Mouse (Mus musculus): ENCODE data around the gene Gm13030. TPM values are rescaled to one million over a fixed set of nuclear protein-coding genes. Genes with fewer than 3 reads are reported as not detected.
"Not testable (repeated sequence)": the region's sequence is repeated elsewhere in the genome, so short reads cannot be mapped to it uniquely, and the experiment has no call there.

Gm13030 gene
- not detected for total RNA-seq (2022)

- no peak for DNase-seq (ENCODE audit: low spot score in 2 of 2)
Measured at GRCm38 (mm10) chr4:138873864-138874263, at the start of gene Gm13030. Gene Gm13030, minus strand, starts transcription at chr4:138873964.

DNA sequence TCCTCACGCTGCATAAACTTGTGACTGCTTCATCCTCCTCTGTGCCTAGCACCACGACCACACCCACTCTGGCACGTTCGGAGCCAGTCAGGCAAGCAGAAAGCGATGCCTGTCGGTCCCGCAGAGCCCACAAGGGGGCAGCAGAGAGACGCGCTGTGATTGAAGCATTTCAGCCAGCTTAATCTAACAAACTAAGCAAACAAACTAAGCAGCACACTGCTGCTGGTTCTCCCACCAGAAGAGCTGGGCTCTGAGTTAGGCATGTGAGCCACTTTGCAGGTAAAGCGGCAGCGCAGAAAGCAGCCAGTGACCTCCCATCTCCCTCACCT lies 48.3 kb upstream of the Gm13030 start:
- DNase-seq (ENCODE audit: low spot score in 2 of 2) = peak; percentile 92 to 99

DNA sequence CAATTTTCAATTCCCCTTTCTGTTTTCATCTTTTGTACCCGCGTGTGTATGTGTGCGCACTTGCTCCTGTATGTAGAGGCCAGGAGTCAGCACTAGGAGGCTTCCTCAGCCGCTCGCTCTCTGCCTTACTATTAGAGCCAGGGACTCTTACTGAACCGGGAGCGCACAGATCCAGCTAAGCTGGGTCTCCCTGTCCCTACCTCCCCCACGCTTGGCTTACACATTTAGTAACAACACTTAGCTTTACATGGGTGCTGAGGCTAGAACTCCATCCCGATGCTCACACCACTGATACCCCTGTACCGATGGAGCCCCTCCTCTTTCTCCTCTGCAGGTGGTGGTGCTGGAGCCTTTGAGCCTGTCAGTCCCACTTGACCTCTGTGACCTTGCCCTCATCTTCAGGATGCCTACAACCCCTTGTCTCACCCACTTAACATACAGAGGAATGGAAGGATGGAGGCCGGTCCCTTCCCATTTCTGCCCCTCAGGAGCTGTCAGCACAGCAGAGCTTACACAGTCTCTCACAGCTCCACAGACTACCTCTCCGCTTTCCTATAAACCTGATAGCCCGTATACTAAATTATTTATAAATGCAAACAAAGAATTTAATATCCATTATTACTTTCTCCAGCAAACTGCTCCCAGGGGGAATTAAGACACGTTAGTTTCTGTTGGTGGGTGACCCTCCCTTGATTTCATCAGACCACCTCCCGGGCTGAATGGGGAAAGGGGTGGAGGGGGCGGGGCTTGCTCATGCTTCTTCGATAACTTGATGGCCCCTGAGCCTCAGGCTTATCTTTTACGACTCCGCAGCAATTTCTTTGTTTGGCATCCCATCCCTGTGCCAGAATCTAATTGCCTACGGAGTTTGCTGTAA lies 47.7 kb upstream of the Gm13030 start:
- DNase-seq (ENCODE audit: low spot score in 2 of 2) = no peak

- no peak for DNase-seq (ENCODE audit: low spot score in 2 of 2)
Measured at GRCm38 (mm10) chr4:138917282-138917681, 43.5 kb upstream of the Gm13030 start.

DNA sequence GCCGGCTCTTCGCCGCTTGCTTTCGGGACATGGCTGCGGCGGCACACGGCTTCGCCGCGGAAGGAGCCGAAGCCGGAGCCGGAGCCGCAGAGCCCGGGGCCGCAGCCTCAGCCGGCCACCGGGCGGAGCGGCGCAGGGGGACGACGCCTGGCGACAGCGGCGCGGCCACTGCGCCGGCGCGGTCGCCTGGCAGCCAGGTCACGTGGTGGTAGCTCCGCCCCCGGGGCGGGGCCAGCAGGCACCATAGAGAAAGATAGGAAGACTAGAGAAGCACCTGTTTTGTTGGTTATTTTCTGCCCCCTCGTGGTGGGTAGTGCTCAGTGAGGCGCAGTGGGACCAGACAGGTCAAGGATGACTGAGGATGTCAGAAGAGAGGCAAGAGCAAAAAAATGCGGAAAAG lies 40.0 kb upstream of the Gm13030 start, which contains the start of gene Otud3:
Otud3 (minus strand) TSS at position 149 of the 400 bp plus-strand sequence.
- peak; percentile 91 to 94 for DNase-seq (ENCODE audit: low spot score in 2 of 2)

- DNase-seq (ENCODE audit: low spot score in 2 of 2) = no peak
Measured at GRCm38 (mm10) chr4:138913141-138913787, 39.5 kb upstream of the Gm13030 start.

DNA sequence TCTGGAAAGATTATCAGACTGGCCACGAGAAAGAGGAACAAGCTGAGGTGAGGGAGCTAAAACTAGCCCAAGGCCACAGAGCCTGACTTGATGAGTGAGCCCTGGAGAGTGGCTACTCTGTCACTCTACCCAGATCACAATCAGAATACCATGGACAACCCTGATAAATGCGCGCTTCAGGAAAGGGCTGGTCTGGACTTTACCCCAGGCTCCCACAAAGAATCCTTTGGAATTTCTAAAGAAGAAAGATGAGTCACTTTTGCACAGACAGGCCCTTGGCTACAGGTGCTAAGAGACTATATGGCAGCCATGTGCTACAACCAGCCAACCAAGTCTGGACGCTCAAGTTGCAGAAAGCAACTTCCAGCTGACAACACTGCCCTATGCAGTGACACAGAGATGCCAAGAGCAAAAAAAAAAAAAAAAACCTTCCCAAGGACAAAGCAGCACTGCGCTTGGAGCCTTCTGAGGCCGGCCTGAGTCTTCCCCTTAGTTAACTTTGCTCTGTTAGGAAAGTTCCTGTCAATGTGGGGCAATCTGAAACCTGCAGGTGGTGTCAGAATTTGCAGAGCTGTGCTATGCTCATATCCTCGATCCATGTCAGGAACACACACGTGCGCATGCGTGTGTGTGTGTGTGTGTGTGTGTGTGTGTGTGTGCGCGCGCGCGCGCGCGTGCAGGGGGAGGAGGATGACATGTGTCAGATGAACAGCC lies 32.0 kb upstream of the Gm13030 start:
- DNase-seq (ENCODE audit: low spot score in 2 of 2) = no peak

DNA sequence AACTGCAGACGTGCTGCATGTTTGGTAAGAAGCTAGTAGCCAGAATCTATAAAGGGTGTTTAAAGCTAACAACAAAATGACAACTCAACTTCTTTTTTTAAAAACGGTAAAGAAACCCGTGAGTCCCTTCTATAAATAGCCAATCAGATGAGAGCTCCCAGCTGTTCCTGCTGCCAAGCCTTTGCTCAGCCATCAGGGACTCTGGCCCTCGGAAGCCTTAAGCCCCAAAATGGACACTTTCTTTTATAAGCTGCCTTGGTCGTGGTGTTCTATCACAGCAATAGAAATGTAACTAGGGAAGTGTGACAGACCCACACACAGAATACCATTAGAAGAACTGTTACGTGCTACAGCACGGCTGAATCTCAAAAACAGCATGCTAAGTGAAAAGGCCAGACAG lies 25.6 kb upstream of the Gm13030 start:
- no peak for DNase-seq (ENCODE audit: low spot score in 2 of 2)

- DNase-seq (ENCODE audit: low spot score in 2 of 2) = not testable (repeated sequence)
Measured at GRCm38 (mm10) chr4:138893789-138894188, 20.0 kb upstream of the Gm13030 start.

GRCm38 (mm10) chr4:138892655-138893054 lies 18.9 kb upstream of the Gm13030 start:
- no peak for DNase-seq (ENCODE audit: low spot score in 2 of 2)

DNA sequence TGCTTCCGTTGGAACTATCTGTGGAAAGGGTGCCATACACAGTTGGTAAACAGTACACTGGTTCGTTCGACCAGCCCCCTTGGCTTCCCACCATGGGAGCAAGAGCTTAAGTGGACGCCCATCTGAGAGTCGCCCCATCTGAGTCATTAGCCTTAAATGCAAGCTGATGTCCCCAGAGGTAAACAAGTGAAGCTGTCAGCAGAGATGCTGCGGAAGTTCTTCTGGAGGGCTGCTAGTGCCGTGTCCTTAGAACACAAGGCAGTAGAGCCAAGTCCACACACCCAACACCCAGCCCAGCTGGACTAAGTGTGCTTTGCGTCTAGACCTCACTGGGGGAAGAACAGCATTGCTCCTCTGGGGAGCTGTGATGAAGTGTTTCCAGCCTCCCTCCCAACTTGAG lies 15.9 kb upstream of the Gm13030 start:
- no peak for DNase-seq (ENCODE audit: low spot score in 2 of 2)

- DNase-seq (ENCODE audit: low spot score in 2 of 2) = no peak
Measured at GRCm38 (mm10) chr4:138889165-138889564, 15.4 kb upstream of the Gm13030 start.

- DNase-seq (ENCODE audit: low spot score in 2 of 2) = peak; percentile 71 to 91
Measured at GRCm38 (mm10) chr4:138884261-138884660, 10.5 kb upstream of the Gm13030 start.

DNA sequence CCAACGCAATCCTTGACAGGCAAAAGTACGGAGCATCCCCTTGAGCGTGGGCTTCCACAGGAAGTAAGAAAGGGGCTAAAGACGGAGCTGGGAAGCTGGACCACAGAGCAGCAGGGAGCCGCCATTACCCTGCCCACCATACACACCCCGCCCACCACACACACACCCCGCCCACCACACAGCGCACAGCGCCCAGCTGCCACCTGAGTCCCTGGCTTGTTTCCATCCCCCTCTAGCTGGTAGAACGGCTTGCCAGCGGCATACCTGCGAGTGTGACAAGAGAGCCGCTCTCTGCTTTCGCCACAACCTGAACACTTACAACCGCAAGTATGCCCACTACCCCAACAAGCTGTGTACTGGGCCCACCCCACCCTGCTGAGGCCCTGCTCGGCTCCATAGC lies 8.4 kb upstream of the Gm13030 start:
- DNase-seq (ENCODE audit: low spot score in 2 of 2) = no peak

DNA sequence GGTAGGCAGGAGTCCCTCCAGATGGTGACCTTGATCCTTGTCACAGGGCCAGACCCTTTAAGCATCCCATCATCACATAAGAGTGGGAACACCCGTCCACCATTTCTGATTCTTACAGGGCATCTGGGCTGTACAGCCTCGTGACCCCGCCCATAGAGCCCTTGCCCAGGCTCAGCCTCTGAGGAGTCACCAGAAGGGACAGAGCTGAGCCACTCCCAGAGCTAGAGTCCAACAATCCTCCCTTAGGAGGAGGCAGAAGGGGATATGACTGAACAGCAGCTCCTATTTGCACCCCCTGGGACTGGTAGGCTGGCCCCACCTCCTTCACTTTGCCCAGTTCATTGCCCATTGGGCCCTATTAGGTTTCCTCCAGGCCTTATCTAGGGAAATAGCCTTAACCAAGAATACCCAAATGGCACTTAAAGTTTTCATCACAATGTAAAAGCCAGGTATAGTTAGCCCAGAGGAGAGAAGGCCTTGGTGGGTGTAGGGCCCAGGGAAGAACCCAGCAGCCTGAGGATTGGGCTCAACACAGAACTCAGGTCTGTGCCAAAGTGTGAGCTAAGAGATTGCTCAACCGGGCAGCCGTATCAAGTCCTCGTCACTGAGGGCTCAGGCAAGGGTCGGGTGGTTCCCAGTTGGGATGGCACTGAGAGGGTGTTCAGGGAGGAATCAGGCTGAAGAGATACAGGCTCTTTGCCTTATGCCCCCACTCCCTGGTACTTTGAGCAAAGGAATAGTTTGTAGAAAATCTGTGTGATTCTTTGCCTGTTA lies 7.2 kb upstream of the Gm13030 start:
- DNase-seq (ENCODE audit: low spot score in 2 of 2) = no peak

DNA sequence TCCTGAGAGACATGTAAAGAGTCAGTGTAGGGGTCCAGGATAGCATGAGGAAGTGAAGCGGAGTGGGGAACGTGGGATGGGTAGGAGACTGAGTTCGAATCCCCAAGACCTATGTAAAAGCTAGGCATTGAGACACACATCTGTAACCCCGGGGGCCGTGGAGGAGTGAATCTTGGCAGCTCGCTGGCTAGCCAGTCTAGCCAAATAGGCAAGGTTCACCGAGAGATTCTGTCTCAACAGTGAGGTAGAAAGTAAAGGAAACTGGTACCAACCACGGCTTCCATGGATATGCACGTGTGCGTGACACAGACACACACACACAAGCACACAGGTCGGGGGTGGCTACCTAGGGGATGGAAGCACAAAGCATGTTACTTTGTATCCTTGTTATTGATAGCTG lies 6.0 kb upstream of the Gm13030 start:
- DNase-seq (ENCODE audit: low spot score in 2 of 2) = no peak

- DNase-seq (ENCODE audit: low spot score in 2 of 2) = no peak
Measured at GRCm38 (mm10) chr4:138878783-138879182, 5.0 kb upstream of the Gm13030 start.

GRCm38 (mm10) chr4:138877731-138878130 lies 4.0 kb upstream of the Gm13030 start, which contains the start of gene Pla2g2e:
Gene Pla2g2e, plus strand, starts transcription at chr4:138877942.
- DNase-seq (ENCODE audit: low spot score in 2 of 2) = no peak

DNA sequence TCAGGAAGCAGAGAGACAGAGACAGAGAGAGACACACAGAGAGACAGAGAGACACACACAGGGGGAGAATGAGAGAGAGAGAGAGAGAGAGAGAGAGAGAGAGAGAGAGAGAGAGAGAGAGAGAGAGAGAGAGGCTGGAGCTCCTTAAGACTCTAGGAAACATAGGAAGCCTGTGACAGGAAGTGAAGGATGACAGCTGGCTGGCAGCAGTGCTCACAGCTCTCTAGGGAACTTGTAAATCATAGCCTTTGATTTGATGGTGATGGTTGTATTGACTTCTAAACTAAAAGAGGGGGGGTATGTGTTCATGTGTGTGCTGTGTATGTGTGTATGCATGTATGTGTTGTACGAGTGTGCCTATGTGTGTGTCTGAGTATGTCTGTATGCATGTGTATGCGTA lies 2.2 kb upstream of the Gm13030 start:
- no peak for DNase-seq (ENCODE audit: low spot score in 2 of 2)

- not testable (repeated sequence) for DNase-seq (ENCODE audit: low spot score in 2 of 2)
Measured at GRCm38 (mm10) chr4:138875275-138875674, 1.5 kb upstream of the Gm13030 start.

GRCm38 (mm10) chr4:138868666-138869065 lies 5.1 kb downstream of the Gm13030 start:
- DNase-seq (ENCODE audit: low spot score in 2 of 2) = no peak
